Mouse (Mus musculus) spleen, adult 2 months (tissue): Measurements from ENCODE around the gene Lalba.

Experiments used
- CTCF ChIP-seq: fragments of 200-500 bp; IDR thresholded peaks from 2 replicates; pipeline ENCODE4 v1.5.1; 2011; ENCODE audit warnings: mild to moderate bottlenecking, inconsistent platforms; ENCODE audit not compliant: insufficient read depth, insufficient read length, insufficient replicate concordance; ENCODE audit errors: extremely low read depth
- POLR2A ChIP-seq: fragments of 200-500 bp; IDR thresholded peaks from 2 replicates; pipeline ENCODE4 v1.6.1; 2011; ENCODE audit warnings: low read depth, low read length, inconsistent platforms

- TF ChIP-seq POLR2A (no peak), CTCF (no peak)
Measured at GRCm38 (mm10) chr15:98532281-98532680, 49.8 kb upstream of the Lalba start.
